Mouse (Mus musculus) B cell, adult 62 days (primary cell): ENCODE data around the gene Tspan12. TPM values are rescaled to one million over a fixed set of nuclear protein-coding genes. Genes with fewer than 3 reads are reported as not detected.

ENCODE experiments used
- total RNA-seq: library from RNA; stranded (reverse); gene quantifications from 4 replicates; pipeline ENCODE4 v1.2.4, GENCODE M21; 2023

Tspan12 gene
- not detected in 4 replicates for total RNA-seq

GRCm38 (mm10) chr6:21852344-21852785 is at the start of gene Tspan12:
Gene Tspan12, minus strand, starts transcription at chr6:21852515.

Other genes starting within 250 kb of the Tspan12 start
- gene Ing3, start 97.1 kb upstream of the Tspan12 start, total RNA-seq, result 95.9 to 103 TPM (median 98.9 TPM) in 4 replicates
- 0.38 TPM in 1 of 4 replicates, not detected in the others for gene Cped1, start 133.4 kb upstream of the Tspan12 start, total RNA-seq